Mouse (Mus musculus) midbrain, embryonic 14.5 days (tissue): ENCODE results near the gene Skiv2l. TPM values are rescaled to one million over a fixed set of nuclear protein-coding genes. Genes with fewer than 3 reads are reported as not detected.
A peak's percentile ranks its signal among the peaks of the same experiment; 100 is the strongest.
"Not testable (repeated sequence)": the region's sequence is repeated elsewhere in the genome, so short reads cannot be mapped to it uniquely, and the experiment has no call there.

Source experiments
- ATAC-seq: fragments of 200-750 bp; cut with Nextera tagmentation; 2 replicates; pipeline ENCODE4 v1.8.0; 2017; ENCODE audit warnings: moderate number of reproducible peaks, moderate library complexity; ENCODE audit not compliant: low FRiP score, low TSS enrichment
- DNase-seq: peaks from one replicate; pipeline ENCODE4 v3.0.0-alpha.2; 2015
- H3K27ac ChIP-seq: fragments of 300-500 bp; sonication (generic); replicated peaks from 2 replicates; pipeline ENCODE4 v1.5.1; 2014; ENCODE audit warnings: mild to moderate bottlenecking, low read depth, low read length, moderate library complexity
- H3K27me3 ChIP-seq: fragments of 300-500 bp; sonication (generic); 2 replicates; pipeline ENCODE4 v1.6.1; 2014; ENCODE audit warnings: low read length, control low read depth, mixed read lengths; ENCODE audit not compliant: control insufficient read depth, insufficient read depth
- H3K36me3 ChIP-seq: fragments of 300-500 bp; sonication (generic); 2 replicates; pipeline ENCODE4 v1.6.1; 2014; ENCODE audit warnings: low read length, control low read depth; ENCODE audit not compliant: control insufficient read depth, insufficient read depth
- H3K4me1 ChIP-seq: fragments of 300-500 bp; sonication (generic); 2 replicates; pipeline ENCODE4 v1.6.1; 2014; ENCODE audit warnings: mild to moderate bottlenecking, antibody characterized with exemption, low read length, control low read depth; ENCODE audit not compliant: control insufficient read depth, insufficient read depth
- H3K4me2 ChIP-seq: fragments of 300-500 bp; sonication (generic); 2 replicates; pipeline ENCODE4 v1.6.1; 2014; ENCODE audit warnings: mild to moderate bottlenecking, low read length, moderate library complexity
- H3K4me3 ChIP-seq: fragments of 300-500 bp; sonication (generic); replicated peaks from 2 replicates; pipeline ENCODE4 v1.5.1; 2014; ENCODE audit warnings: low read depth, low read length
- H3K9ac ChIP-seq: fragments of 300-500 bp; sonication (generic); replicated peaks from 2 replicates; pipeline ENCODE4 v1.6.1; 2014; ENCODE audit warnings: mild to moderate bottlenecking, low read length, moderate library complexity
- H3K9me3 ChIP-seq: fragments of 300-500 bp; sonication (generic); 2 replicates; pipeline ENCODE4 v1.6.1; 2016; ENCODE audit warnings: low read length, control low read depth, mixed read lengths; ENCODE audit not compliant: control insufficient read depth
- WGBS: fragments of 180-500 bp; shearing (Covaris S2); extraction: QIAGEN DNeasy Blood & Tissue Kit; methylation state at CpG from one replicate; pipeline ENCODE4 v1.1.7; 2014; 5-methylcytosine and 5-hydroxymethylcytosine counted together
- polyA plus RNA-seq: library from polyadenylated mRNA; unstranded; fragments of >200 nt; fragmentation: Nextera tagmentation; extraction: Ambion mirVana; gene quantifications from 2 replicates; pipeline ENCODE4 v1.2.1, GENCODE M21; 2014

Gene Skiv2l
- polyA plus RNA-seq, 1 experiment from 2014 or later, result 55.5 TPM

DNA sequence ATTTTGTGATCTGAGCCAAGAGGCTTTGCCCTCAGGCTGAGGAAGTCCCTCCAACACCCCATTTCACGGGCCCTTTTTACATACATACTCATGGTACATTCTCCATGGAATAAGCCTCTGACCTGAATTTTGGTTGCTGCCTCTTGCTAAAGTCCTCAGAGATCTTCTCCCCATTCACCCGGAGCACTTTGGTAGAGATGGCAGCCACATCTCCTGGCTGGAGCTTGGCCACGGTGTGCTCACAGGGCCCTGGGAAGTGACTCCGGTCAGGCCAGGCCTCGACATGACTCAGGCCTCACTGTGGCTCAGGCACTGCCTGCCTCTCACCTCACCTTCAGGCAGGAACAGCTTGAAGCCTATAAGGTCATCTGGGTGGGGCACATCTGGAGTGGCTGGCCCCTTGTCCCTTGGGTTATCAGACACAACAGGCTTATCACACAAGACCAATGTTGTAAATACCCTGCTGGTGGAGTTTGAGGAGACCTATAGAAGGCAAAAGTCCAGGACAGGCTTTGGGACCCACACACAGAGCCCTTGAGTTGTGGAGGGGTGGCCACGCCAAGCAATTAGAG lies 9.2 kb downstream of the Skiv2l start:
- H3K9ac ChIP-seq, result no peak overlapping the region
- H3K4me1 ChIP-seq, result peaks cover 11% of the 10 kb centered on the region
- no peaks in the 10 kb centered on the region for H3K9me3 ChIP-seq
- no peaks in the 10 kb centered on the region for H3K27me3 ChIP-seq
- H3K27ac ChIP-seq, result no peak overlapping the region
- WGBS, result 87% methylated on average over 6 of the region's 6 CpGs
- no peak overlapping the region for H3K4me2 ChIP-seq
- no peak for ATAC-seq
- peaks cover 71% of the 10 kb centered on the region for H3K36me3 ChIP-seq
- no peak for DNase-seq
- no peak overlapping the region for H3K4me3 ChIP-seq

DNA sequence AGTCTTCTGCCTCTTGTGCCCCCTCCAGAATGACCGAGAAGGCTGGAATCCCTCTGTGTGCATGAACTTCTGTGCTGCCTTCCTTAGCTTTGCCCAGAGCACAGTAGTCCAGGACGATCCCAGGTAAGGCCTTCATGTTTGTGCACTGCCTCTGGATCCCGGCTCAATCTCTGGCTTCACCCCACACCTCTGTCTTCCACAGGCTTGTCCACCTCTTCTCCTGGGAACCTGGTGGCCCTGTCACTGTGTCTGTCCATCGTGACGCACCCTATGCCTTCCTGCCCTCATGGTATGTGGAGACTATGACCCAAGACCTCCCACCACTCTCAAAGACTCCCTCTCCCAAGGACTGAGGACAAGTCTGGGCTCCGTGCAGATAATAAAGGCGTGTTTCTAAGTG lies 11.2 kb downstream of the Skiv2l start:
- DNase-seq (no peak), ATAC-seq (no peak)
- no peak overlapping the region for H3K4me2 ChIP-seq
- peaks cover 14% of the 10 kb centered on the region for H3K4me1 ChIP-seq
- H3K27me3 ChIP-seq, result no peaks in the 10 kb centered on the region
- H3K9ac ChIP-seq, result no peak overlapping the region
- peaks cover 57% of the 10 kb centered on the region for H3K36me3 ChIP-seq
- no peaks in the 10 kb centered on the region for H3K9me3 ChIP-seq
- 92% methylated on average over 7 of the region's 7 CpGs for WGBS
- no peak overlapping the region for H3K27ac ChIP-seq
- no peak overlapping the region for H3K4me3 ChIP-seq

DNA sequence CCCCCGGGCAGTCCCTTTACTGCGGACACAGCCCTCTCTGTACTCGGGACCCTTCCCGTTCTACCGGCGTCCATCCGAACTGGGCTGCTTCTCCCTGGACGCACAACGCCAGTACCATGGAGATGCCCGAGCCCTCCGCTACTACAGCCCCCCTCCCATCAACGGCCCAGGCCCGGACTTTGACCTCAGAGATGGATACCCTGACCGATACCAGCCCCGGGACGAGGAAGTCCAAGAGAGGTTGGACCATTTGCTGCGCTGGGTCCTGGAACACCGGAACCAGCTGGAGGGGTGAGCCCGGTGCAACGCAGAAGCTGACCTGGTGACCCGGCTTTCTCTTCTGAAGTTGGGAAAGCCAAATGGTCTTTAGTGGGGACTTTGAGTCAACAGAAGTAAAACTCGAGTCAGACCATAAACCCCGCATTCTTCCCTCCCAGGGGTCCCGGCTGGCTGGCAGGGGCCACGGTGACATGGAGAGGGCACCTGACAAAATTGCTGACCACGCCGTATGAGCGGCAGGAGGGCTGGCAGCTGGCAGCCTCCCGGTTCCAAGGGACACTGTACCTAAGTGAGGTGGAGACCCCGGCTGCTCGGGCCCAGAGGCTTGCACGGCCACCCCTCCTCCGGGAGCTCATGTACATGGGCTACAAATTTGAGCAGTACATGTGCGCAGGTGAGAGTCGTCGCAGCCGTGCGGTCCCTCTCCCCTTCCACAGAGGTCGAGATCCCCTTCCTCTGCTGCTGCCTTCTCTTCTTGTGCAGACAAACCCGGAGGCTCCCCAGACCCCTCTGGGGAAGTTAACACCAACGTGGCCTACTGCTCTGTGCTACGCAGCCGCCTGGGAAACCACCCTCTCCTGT lies 12.3 kb downstream of the Skiv2l start:
- H3K27ac ChIP-seq, result peak overlapping the region; percentile 78
- peak overlapping the region; percentile 74 for H3K4me2 ChIP-seq
- H3K36me3 ChIP-seq, result peaks cover 59% of the 10 kb centered on the region
- peak; percentile 41; the same call in 1 of the 2 replicates for ATAC-seq
- H3K4me1 ChIP-seq, result peaks cover 14% of the 10 kb centered on the region
- no peak for DNase-seq
- 43% methylated on average over 43 of the region's 43 CpGs for WGBS
- no peaks in the 10 kb centered on the region for H3K27me3 ChIP-seq
- peak overlapping the region; percentile 76 for H3K4me3 ChIP-seq
- H3K9ac ChIP-seq, result peak overlapping the region; percentile 74
- no peaks in the 10 kb centered on the region for H3K9me3 ChIP-seq

DNA sequence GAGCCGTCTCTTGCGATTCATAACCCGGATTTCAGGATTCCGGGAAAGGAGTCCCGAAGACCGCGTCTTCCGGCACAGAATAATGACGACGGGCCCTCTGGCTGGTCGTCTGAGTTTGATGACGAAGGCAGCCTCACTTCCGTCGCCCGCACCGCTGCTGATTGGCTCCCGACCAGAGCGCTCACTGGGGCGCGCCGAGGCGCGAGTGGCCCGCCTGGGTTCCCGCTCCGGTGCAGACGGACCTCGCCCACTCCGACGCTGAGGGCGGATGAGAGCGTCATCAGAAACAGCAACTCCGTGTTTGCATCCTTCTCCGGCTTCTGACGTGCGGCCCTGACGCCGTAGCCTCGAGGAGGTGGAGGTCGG lies 13.2 kb downstream of the Skiv2l start, which contains the start of the genes Stk19 and Dxo:
TSS of gene Stk19 (minus strand) at position 90 of the 366 bp plus-strand sequence.
TSS of gene Dxo (plus strand) at position 164 of the 366 bp plus-strand sequence.
- Histone ChIP-seq H3K27me3 (no peaks in the 10 kb centered on the region), H3K36me3 (peaks cover 55% of the 10 kb centered on the region), H3K4me3 (peak within 1 kb of the TSS; percentile 76), H3K9me3 (no peaks in the 10 kb centered on the region), H3K4me1 (peaks cover 14% of the 10 kb centered on the region), H3K9ac (peak within 1 kb of the TSS; percentile 74), H3K27ac (peak within 1 kb of the TSS; percentile 78), H3K4me2 (peak within 1 kb of the TSS; percentile 74)
- WGBS, result under 1% methylated on average over 40 of the region's 40 CpGs
- DNase-seq (peak; percentile 99), ATAC-seq (peak; percentile 93)

DNA sequence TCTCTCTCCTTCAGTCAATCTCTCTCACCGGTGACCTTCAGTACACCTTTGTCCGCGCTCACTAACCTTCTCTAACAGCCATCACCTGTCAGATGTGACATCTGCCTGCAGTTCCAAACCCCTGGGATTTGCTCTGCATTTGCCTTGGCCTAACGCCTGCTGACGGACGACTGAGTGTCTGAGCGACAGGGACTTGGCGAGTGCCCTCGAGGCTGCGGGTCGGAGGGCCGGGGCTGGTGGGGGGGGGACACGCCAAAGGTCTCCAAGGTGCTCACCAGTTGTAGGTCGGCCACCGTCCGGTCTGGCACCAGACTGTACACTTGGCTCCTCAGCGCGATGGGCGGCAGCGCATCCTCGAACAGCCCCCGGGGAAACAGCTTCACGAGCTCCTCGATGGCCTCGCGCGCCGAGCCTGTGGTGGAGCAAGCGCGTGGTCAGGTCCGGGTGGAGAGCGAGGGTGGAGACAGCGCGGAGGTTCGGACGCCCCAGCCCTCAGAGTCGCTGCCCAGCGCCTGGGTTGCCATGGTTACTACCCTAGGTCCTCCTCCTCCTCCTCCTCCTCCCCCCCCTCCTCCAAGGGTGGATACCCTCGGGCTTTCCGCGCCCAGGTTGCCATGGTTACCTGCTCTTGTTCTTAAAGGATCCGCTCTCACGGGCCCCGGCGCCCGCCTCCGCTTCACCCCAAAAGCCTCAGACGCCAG lies 13.7 kb downstream of the Skiv2l start:
- WGBS, result 2% methylated on average over 48 of the region's 48 CpGs
- Histone ChIP-seq H3K27ac (peak overlapping the region; percentile 78), H3K27me3 (no peaks in the 10 kb centered on the region), H3K4me2 (peak overlapping the region; percentile 74), H3K9ac (peak overlapping the region; percentile 58), H3K4me3 (peak overlapping the region; percentile 76), H3K36me3 (peaks cover 52% of the 10 kb centered on the region), H3K9me3 (no peaks in the 10 kb centered on the region), H3K4me1 (peaks cover 14% of the 10 kb centered on the region)
- DNase-seq (no peak), ATAC-seq (peak; percentile 83)

DNA sequence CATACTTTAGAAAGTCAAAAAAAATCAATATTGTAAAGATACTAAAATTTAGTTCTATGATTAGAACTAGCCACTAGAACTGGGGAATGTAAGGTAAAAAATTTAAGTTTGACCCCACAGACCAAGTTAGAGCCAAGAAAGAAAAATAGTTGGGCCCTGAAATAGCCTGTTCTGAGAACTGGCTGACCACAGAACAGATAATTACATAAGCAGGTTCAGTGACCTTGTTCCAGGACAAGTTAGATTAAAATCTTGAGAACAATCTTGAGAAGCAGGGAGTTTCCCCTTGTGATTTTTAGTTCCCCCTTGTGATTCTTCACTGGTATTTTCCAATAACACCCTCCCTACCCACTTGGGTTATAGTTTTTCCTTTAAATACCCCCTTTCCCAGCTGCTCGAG lies 19.2 kb downstream of the Skiv2l start:
- ATAC-seq, H3K4me3 ChIP-seq, H3K4me2 ChIP-seq, H3K27me3 ChIP-seq, H3K9me3 ChIP-seq, H3K9ac ChIP-seq, DNase-seq, H3K4me1 ChIP-seq, H3K27ac ChIP-seq: not testable (repeated sequence)
- peaks cover 73% of the 10 kb centered on the region for H3K36me3 ChIP-seq
- WGBS, result 100% methylated on average over 1 of the region's 1 CpGs

DNA sequence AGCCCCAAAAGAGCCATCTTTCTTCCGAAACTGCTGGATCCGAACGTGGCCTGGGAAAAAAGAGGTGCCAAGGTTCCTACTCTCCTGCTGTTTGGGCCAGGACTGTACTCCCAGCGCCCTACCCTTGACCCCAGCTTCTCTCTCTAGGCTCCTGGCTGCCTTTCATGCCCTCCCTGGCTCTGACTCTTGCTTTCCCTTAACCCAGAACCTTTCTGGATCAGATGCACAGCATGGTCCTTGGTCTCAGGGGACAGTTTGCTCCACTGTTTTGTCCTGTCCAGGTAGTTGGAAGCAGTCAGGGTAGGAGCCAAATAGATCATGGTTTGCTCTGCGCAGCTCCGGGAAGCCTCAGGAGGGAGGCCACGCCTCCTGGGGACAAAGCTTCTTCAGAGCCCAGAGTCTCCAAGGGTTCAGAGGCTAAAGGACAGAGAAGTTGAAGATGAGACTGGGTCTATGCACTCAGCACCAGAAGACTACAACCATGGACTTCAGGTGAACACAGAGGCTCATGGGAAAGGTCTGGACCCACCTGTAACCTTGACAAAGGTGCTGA lies 35.1 kb downstream of the Skiv2l start:
- Histone ChIP-seq H3K27ac (no peak overlapping the region), H3K36me3 (no peaks in the 10 kb centered on the region), H3K4me3 (no peak overlapping the region), H3K4me1 (no peaks in the 10 kb centered on the region), H3K27me3 (no peaks in the 10 kb centered on the region), H3K4me2 (no peak overlapping the region), H3K9me3 (no peaks in the 10 kb centered on the region), H3K9ac (no peak overlapping the region)
- no peak for DNase-seq
- no peak for ATAC-seq
- WGBS, result 82% methylated on average over 7 of the region's 7 CpGs

DNA sequence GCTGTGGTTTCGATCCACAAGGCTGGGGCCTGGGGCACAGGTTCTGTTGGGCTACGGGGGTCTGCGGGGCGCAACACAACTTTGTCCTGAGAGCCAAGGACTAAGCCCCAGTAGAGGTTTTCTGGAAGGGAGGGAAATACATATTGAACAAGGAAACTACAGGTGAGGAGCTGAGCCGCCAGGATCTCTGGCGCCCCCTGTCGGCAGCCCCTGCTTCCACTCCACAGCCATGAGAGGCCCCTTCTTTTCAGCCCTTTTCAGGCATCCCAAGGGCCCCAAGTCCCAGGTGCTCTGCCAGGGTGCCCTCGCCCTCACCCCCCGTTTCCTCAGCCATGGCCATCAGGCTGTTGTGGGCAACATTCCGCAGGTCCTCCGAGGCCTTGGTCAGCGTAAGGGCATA lies 36.3 kb downstream of the Skiv2l start:
- H3K4me1 ChIP-seq, H3K4me3 ChIP-seq, H3K9ac ChIP-seq, H3K27me3 ChIP-seq, H3K4me2 ChIP-seq, H3K36me3 ChIP-seq, ATAC-seq, H3K9me3 ChIP-seq, H3K27ac ChIP-seq: not testable (repeated sequence)
- WGBS, result 62% methylated on average over 12 of the region's 12 CpGs
- DNase-seq, result peak; percentile 46
